ENCODE assay signal across 23 mouse cellular contexts in the genomic region with DNA sequence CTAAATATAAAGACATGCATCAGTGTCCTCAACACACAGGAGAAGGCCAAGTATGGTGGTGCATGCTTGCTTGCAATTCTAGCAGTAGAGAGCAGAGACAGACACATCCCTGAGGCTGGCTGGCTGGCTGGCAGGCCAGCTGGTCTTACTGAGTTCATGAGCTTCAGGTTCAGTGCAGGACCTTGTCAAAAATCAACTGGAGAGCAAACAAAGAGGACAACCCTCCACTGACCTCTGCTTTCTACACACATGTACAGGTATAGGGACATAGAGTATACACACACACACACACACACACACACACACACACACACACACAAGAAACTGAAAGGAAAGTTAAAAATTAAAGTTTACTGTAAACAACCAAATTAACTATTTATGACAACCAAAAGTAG. TPM values are rescaled to one million over a fixed set of nuclear protein-coding genes. Genes with fewer than 3 reads are reported as not detected.
DNase-seq lines count a peak whose midpoint lies in the region; ATAC-seq and TF ChIP-seq lines count a peak whose summit lies in the region.
"Had no signal": no experiment of that assay in that cellular context is flagged by ENCODE, and none has a peak within 500 bp of the region (broad histone marks: within the 10 kb centered on the region; RNA-seq: fewer than 3 reads in every experiment).

No protein-coding gene starts in this region.

- no peak overlapping the region for H3K27ac ChIP-seq in liver, embryonic 13.5 days
- no peak overlapping the region for H3K27ac ChIP-seq in liver, embryonic 11.5 days (ENCODE audit: low read depth, low read length)
- H3K27ac ChIP-seq in thymus, adult 2 months (ENCODE audit: control insufficient read depth, insufficient read depth, low read length): peak overlapping the region; percentile 47; the same call in 1 of the 2 replicates
- peak overlapping the region; percentile 66 for H3K27ac ChIP-seq in liver, embryonic 16.5 days (ENCODE audit: low read length)
- H3K27ac ChIP-seq: embryonic facial prominence, embryonic 13.5 days; forebrain, embryonic 12.5 days; heart, adult 2 months; heart, embryonic 15.5 days; hindbrain, embryonic 10.5 days had no signal

- no peaks in the 10 kb centered on the region for H3K4me1 ChIP-seq in liver, embryonic 13.5 days (replicated peaks)
- H3K4me1 ChIP-seq in liver, embryonic 11.5 days (replicated peaks; ENCODE audit: control insufficient read depth, insufficient read depth, low read length): no peaks in the 10 kb centered on the region
- peaks cover 38% of the 10 kb centered on the region for H3K4me1 ChIP-seq in thymus, adult 2 months (replicated peaks; ENCODE audit: control insufficient read depth, insufficient read depth, low read length)
- H3K4me1 ChIP-seq in liver, embryonic 16.5 days (ENCODE audit: control insufficient read depth, low read depth, low read length): no peaks in the 10 kb centered on the region; the same call in 1 of the 2 replicates
- H3K4me1 ChIP-seq: forebrain, embryonic 12.5 days; heart, embryonic 15.5 days; hindbrain, embryonic 10.5 days had no signal

- TF ChIP-seq CTCF in thymus, adult 2 months (IDR thresholded peaks at IDR 0.05; ENCODE audit: borderline replicate concordance, control insufficient read depth, extremely low read depth, insufficient read depth, low read length, poor library complexity): no peak

- no peak overlapping the region for H3K4me2 ChIP-seq in liver, embryonic 13.5 days
- H3K4me2 ChIP-seq in liver, embryonic 11.5 days: no peak overlapping the region
- H3K4me2 ChIP-seq in liver, embryonic 16.5 days (ENCODE audit: low read depth, low read length): no peak overlapping the region
- H3K4me2 ChIP-seq: embryonic facial prominence, embryonic 13.5 days; forebrain, embryonic 12.5 days; heart, embryonic 11.5 days; heart, embryonic 15.5 days had no signal

- H3K4me3 ChIP-seq in liver, embryonic 13.5 days (replicated peaks): no peak overlapping the region
- no peak overlapping the region for H3K4me3 ChIP-seq in liver, embryonic 11.5 days (ENCODE audit: low read depth, low read length)
- no peak overlapping the region for H3K4me3 ChIP-seq in thymus, adult 2 months (ENCODE audit: control insufficient read depth, insufficient read depth, low read length)
- no peak overlapping the region for H3K4me3 ChIP-seq in liver, embryonic 16.5 days (ENCODE audit: low read depth, low read length)
- H3K4me3 ChIP-seq: embryonic facial prominence, embryonic 13.5 days; forebrain, embryonic 12.5 days; heart, adult 2 months; heart, embryonic 15.5 days; hindbrain, embryonic 10.5 days had no signal

- H3K27me3 ChIP-seq in liver, embryonic 13.5 days: no peaks in the 10 kb centered on the region
- no peaks in the 10 kb centered on the region for H3K27me3 ChIP-seq in liver, embryonic 11.5 days (replicated peaks; ENCODE audit: control insufficient read depth, insufficient read depth, low read length)
- H3K27me3 ChIP-seq in thymus, adult 2 months (ENCODE audit: control insufficient read depth, insufficient read depth, low read length): no peaks in the 10 kb centered on the region
- H3K27me3 ChIP-seq in liver, embryonic 16.5 days (ENCODE audit: control insufficient read depth, insufficient read depth, low read depth, low read length): no peaks in the 10 kb centered on the region
- H3K27me3 ChIP-seq: CH12.LX; embryonic facial prominence, embryonic 13.5 days; forebrain, embryonic 12.5 days; heart, embryonic 15.5 days had no signal

- no peak for DNase-seq in liver, embryonic 13.5 days
- DNase-seq in liver, embryonic 11.5 days (ENCODE audit: low spot score): no peak
- DNase-seq in thymus, adult 2 months: no peak
- no peak for DNase-seq in thymus, postnatal 36 days
- no peak for DNase-seq in ovary, postnatal 14 days (ENCODE audit: low spot score)
- no peak for DNase-seq in right cerebral cortex, postnatal 25 days
- no peak for DNase-seq in B cell, adult 2 months
- DNase-seq: adrenal gland, adult 2 months; adrenal gland, postnatal 25 days; cerebellum, adult 18-20 months; cerebellum, adult 9-11 months; cerebellum, postnatal 36 days; gastrocnemius, postnatal 10 days; heart, adult 2 months had no signal

- ATAC-seq in liver, embryonic 13.5 days (ENCODE audit: low read depth): peak; percentile 57; the same call in 1 of the 2 replicates
- no peak for ATAC-seq in liver, embryonic 11.5 days (replicated peaks; ENCODE audit: low FRiP score)
- peak; percentile 84 for ATAC-seq in liver, embryonic 16.5 days (ENCODE audit: low read depth)
- ATAC-seq: forebrain, embryonic 16.5 days had no signal

- TF ChIP-seq POLR2A in thymus, adult 2 months (IDR thresholded peaks at IDR 0.05; ENCODE audit: control insufficient read depth, extremely low read depth, insufficient read depth, low read length, poor library complexity): no peak

- no peak overlapping the region for H3K9ac ChIP-seq in liver, embryonic 13.5 days
- H3K9ac ChIP-seq in liver, embryonic 11.5 days (ENCODE audit: low read depth, low read length): no peak overlapping the region
- no peak overlapping the region for H3K9ac ChIP-seq in liver, embryonic 16.5 days (ENCODE audit: low read depth, low read length)
- H3K9ac ChIP-seq: embryonic facial prominence, embryonic 13.5 days; forebrain, embryonic 12.5 days; heart, embryonic 15.5 days had no signal

- no peaks in the 10 kb centered on the region for H3K9me3 ChIP-seq in liver, embryonic 13.5 days (replicated peaks)
- no peaks in the 10 kb centered on the region for H3K9me3 ChIP-seq in liver, embryonic 11.5 days (ENCODE audit: control insufficient read depth, low read length)
- H3K9me3 ChIP-seq in liver, embryonic 16.5 days (replicated peaks; ENCODE audit: control insufficient read depth, low read length): no peaks in the 10 kb centered on the region
- H3K9me3 ChIP-seq: embryonic facial prominence, embryonic 13.5 days; forebrain, embryonic 12.5 days; heart, embryonic 15.5 days; hindbrain, embryonic 10.5 days had no signal

- no peaks in the 10 kb centered on the region for H3K36me3 ChIP-seq in liver, embryonic 13.5 days
- no peaks in the 10 kb centered on the region for H3K36me3 ChIP-seq in liver, embryonic 11.5 days (ENCODE audit: control insufficient read depth, insufficient read depth, low read length)
- H3K36me3 ChIP-seq in thymus, adult 2 months (ENCODE audit: control insufficient read depth, insufficient read depth, low read length): no peaks in the 10 kb centered on the region
- no peaks in the 10 kb centered on the region for H3K36me3 ChIP-seq in liver, embryonic 16.5 days (ENCODE audit: control insufficient read depth, insufficient read depth)
- H3K36me3 ChIP-seq: embryonic facial prominence, embryonic 13.5 days; forebrain, embryonic 12.5 days; heart, embryonic 15.5 days; hindbrain, embryonic 10.5 days had no signal

RNA-seq across cellular contexts. Expression of a gene that starts 21.2 kb away (rescaled TPM):
- polyA plus RNA-seq in liver, embryonic 13.5 days (2015; fragmentation: Nextera tagmentation; extraction: Ambion mirVana): 3.2 and 3.3 TPM in 2 replicates
- 4.9 and 5.7 TPM in 2 replicates for polyA plus RNA-seq in liver, embryonic 11.5 days (2014; fragmentation: Nextera tagmentation; extraction: Ambion mirVana)
- 33.0 and 34.0 TPM in 2 replicates for polyA plus RNA-seq in thymus, adult 2 months (2012; rRNA removed)
- polyA plus RNA-seq in liver, embryonic 16.5 days (2015; fragmentation: Nextera tagmentation; extraction: Ambion mirVana): 6.2 TPM in 2 replicates

RNA-seq across cellular contexts. Expression of a gene that starts 42.1 kb away (rescaled TPM):
- polyA plus RNA-seq in liver, embryonic 13.5 days (2015; fragmentation: Nextera tagmentation; extraction: Ambion mirVana): 23.9 and 24.4 TPM in 2 replicates
- polyA plus RNA-seq in liver, embryonic 11.5 days (2014; fragmentation: Nextera tagmentation; extraction: Ambion mirVana): 44.3 and 68.2 TPM in 2 replicates
- 113 and 117 TPM in 2 replicates for polyA plus RNA-seq in thymus, adult 2 months (2012; rRNA removed)
- polyA plus RNA-seq in liver, embryonic 16.5 days (2015; fragmentation: Nextera tagmentation; extraction: Ambion mirVana): 18.4 and 28.0 TPM in 2 replicates

RNA-seq across cellular contexts. Expression of a gene that starts 47.4 kb away (rescaled TPM):
- polyA plus RNA-seq in liver, embryonic 13.5 days (2015; fragmentation: Nextera tagmentation; extraction: Ambion mirVana): 0.03 and 0.16 TPM in 2 replicates
- polyA plus RNA-seq in liver, embryonic 11.5 days (2014; fragmentation: Nextera tagmentation; extraction: Ambion mirVana): not detected in 2 replicates
- polyA plus RNA-seq in thymus, adult 2 months (2012; rRNA removed): 0.62 and 0.73 TPM in 2 replicates
- 0.52 and 0.63 TPM in 2 replicates for polyA plus RNA-seq in liver, embryonic 16.5 days (2015; fragmentation: Nextera tagmentation; extraction: Ambion mirVana)
- polyA plus RNA-seq: adrenal gland, adult 2 months; forebrain, embryonic 12.5 days; forebrain, embryonic 16.5 days; frontal cortex, adult 2 months; heart, embryonic 11.5 days; hindbrain, embryonic 10.5 days had no signal

Comparison
In these comparisons a context has a peak if more than half of its experiments do, and no peak if none do; other contexts are left out.
1. H3K27ac ChIP-seq: peak in thymus, adult 2 months (single experiment) and liver, embryonic 16.5 days (single experiment); none in liver, embryonic 13.5 days (single experiment) and liver, embryonic 11.5 days (single experiment).